Mouse (Mus musculus) gastrocnemius, postnatal 4 days (tissue): ENCODE results near the gene Pxn. TPM values are rescaled to one million over a fixed set of nuclear protein-coding genes. Genes with fewer than 3 reads are reported as not detected.
"Not testable (repeated sequence)": the region's sequence is repeated elsewhere in the genome, so short reads cannot be mapped to it uniquely, and the experiment has no call there.

Source experiments
- DNase-seq, 2 experiments: peaks; one replicate each; pipeline ENCODE4 v3.0.0; 2021 to 2022; ENCODE audit warnings: low spot score in 2 of 2, mixed read lengths in 2 of 2
- total RNA-seq, 2 experiments: library from RNA; stranded (reverse); gene quantifications; 2 replicates each; pipeline ENCODE4 v1.2.3; 2021

Pxn gene
- total RNA-seq, 2 experiments from 2014 or later: 170 to 175 TPM

DNA sequence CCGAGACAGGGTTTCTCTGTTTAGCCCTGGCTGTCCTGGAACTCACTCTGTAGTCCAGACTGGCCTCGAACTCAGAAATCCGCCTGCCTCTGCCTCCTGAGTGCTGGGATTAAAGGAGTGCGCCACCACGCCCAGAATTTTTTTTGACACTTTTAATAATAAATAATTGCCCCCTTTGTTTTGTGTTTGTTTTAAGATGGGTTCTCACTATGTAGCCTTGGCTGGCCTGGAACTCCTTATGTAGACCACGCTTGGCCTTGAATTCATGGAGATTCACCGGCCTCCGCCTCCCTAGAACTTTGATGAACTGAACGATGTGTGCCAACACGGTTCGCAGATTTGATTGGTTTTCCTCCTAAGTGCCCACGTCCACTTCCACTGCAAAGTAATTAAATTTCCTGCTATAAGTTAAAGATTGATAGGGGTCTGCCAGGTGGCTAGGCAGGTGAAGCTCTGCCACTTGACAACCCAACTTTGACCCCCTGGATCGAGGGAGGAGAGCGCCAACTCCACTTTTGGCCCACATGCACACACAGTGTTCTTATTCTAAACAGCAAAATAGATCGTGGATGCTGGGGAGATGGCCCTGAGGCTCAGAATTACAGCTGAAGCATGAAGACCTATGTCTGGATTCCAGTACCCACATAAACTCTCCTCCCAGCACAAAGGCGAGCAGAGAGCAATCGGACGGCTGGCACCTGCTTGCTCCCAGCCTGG, 20.8 kb upstream of the Pxn start:
- no peak for DNase-seq

DNA sequence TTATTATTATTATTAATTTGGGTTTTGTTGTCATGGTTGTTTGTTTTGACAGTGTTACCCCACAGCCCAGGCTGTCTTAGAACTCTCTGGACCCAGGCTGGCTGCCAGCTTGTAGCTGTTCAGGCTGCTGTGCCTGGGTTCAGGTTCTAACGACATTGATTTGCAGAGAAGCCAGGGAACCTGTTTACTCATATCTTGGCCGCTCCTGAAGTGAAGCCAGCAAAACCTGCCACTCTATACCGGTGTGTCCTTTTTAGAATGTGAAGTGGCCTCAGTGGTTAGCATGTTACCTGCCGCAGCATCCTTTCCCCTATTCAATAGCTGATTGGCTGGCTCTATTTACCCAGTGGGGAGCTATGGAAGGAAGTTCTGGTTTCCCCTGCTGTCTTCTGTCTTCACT, 19.8 kb upstream of the Pxn start:
- no peak for DNase-seq

DNA sequence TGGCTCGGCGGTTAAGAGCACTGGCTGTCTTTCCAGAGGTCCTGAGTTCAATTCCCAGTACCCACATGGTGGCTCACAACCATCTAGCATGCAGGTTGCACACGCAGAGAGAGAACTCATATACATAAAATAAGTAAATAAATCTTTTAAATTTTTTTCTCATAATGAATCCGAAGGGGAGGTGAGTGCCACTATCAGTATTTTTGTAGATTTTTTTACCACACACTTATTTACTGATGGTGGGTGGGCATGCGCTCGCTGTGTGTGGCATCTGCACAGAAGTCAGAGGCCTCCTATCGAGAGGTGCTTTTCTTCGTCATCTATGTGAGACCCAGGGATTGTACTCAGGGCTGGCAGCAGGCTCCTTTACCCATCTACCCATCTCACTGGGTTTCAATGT, 19.1 kb upstream of the Pxn start:
- no peak for DNase-seq

DNA sequence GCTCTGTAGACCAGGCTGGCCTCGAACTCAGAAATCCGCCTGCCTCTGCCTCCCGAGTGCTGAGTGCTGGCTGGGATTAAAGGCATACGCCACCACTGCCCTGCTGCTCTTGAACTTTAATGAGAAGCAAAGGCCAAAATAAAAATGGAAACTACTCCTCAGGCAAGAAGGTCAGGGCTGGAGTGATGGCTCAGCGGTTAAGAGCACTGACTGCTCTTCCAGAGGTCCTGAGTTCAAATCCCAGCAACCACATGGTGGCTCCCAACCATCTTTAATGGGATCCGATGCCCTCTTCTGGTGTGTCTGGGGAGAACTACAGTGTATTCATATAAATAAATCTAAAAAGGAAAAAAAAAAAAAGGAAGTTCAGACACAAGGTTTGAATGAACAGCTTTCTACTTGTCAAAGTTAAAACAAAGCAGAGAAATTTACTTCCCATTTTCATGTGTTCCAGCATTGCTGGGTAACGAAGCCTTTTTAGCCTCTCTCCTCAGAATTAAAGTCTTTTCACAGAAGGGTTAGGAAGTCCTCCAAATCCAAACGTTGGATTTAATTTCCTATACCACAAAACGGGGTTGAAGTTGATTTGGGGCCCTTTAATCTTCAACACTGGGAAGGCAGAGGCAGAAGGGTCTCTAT, 18.4 kb upstream of the Pxn start:
- no peak for DNase-seq

DNA sequence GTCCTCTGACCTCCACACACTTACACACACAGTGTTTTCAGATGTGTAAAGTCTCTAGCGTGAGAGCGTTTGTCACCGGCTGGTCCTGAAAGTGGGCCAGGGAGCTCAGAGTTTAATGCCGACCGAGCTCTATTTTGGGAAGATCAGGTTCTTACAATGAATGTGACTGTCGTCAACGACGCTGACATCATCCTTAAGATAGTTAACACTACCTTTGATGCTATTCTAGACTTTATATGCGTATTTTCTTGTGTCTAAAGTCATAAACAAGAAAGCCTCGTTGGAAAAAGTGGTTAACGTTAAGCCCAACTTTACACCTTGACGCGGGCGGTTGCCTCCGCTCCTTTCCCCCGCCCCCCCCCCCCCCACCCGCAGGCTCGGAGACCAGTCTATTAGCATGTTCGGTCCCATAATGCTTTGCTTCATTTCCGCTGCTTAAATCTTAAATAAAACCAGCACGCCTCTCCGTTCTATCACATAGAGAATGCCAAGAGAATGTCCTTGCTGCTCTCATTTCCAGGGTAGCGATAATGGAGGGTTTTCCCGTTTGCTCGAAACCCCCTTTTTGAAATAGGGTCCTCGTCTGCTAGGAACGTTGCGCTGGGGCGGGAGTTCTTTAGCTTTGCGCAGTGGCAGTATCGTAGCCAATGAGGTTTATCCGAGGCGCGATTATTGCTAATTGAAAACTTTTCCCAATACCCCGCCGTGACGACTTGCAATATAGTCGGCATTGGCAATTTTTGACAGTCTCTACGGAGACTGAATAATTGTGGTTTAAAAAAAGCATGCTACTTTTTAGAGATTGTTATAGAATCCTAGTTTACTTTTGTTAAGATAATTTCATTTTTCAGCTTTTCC, 17.4 kb upstream of the Pxn start:
- peak; percentile 57 to 73 for DNase-seq

DNA sequence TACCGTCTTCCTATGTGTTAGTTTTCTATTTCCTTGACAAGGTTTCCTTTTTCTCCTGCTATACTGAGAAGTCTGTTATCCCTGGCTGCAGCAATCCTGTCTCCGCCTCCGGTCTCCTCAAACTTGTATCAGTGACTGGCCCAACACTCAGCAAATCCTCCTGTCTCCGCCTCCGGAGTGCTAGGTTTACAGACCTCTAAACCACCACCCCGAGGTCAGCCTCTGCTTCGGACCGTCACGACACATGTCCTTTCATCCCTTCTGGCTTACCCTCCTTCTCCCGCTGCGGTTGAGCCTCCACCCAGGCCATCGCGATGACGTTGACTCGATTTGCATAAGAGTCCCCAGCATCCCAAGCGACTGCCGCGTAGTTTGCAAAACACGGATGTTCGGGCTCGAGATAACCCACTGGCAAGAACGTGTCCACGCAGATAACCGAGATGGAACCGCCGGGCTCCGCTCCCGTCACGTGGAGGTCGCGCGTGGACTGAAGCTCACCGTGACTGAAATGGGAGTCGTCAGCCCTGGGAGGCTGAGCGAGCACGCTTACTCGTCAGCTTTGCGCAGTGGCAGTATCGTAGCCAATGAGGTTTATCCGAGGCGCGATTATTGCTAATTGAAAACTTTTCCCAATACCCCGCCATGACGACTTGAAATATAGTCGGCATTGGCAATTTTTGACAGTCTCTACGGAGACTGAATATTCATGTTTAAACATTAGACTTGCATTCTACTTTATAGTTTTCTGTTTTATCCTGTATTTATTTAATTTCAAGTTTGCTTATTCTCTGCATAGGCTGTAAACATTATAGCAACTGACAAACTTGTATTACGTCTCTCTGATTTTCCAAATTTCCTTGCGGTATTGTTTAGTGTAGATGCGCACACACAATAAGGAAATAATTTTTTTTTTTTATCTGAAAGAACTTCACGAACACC, 16.5 kb upstream of the Pxn start:
- peak; percentile 67 to 86 for DNase-seq

DNA sequence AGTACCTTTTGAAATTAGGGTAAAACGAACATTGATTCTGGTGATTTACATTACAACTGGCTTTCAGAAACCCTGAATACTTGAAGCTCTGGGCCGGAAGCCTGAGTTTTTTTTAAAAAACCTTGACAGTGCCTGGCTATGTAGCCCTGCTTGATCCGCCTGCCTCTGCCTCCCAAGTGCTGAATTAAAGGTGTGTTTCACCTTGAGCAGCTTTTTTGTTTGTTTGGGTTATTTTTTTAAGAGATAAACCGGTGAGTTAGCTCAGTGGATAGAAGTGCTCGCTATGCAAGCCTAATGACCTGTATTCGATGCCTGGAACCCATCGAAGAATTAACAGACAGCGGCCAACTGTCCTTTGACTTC, 15.9 kb upstream of the Pxn start:
- DNase-seq: no peak

DNA sequence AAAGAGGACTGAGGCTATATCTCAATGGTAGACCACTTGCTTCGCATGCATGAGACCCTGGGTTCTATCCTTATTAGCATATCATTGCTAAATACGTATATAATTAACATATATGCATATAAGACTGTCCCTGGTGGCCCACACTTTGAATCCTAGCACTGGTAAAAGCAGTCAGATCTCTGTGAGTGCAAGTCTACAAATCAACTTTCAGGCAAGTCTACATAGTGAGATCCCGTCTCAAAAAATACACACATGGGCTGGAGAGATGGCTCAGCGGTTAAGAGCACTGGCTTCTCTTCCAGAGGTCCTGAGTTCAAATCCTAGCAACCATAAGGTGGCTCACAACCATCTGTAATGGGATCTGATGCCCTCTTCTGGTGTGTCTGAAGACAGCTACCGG, 15.4 kb upstream of the Pxn start:
- DNase-seq: no peak

DNA sequence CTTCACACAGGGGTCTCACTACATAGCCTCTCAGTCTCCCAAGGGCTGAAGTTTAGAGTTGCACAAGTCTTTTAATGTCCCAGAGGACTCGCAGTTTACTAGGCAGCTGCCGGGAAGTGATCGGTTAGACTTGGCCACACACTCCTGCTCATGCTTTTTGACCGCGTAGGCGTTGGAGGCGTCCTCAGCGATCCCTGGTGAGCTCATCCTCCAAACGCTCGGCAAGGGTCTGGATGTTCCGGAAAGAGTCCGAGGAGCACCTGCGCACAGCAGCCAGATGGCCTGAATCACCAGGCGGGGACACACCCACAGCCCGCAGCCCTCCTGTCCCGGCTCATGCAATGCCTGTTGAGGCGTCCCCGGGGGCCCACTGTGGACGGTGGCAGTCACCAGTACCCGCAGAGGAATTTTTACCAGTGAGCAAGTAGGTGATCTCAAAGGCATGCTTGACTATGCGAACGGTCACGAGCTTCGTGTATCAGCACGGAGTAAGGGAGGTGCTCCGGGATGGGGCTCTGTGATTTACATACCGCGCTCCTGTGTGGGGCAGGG, 14.6 kb upstream of the Pxn start:
- DNase-seq: peak in 1 of 2 experiments; percentile 67

DNA sequence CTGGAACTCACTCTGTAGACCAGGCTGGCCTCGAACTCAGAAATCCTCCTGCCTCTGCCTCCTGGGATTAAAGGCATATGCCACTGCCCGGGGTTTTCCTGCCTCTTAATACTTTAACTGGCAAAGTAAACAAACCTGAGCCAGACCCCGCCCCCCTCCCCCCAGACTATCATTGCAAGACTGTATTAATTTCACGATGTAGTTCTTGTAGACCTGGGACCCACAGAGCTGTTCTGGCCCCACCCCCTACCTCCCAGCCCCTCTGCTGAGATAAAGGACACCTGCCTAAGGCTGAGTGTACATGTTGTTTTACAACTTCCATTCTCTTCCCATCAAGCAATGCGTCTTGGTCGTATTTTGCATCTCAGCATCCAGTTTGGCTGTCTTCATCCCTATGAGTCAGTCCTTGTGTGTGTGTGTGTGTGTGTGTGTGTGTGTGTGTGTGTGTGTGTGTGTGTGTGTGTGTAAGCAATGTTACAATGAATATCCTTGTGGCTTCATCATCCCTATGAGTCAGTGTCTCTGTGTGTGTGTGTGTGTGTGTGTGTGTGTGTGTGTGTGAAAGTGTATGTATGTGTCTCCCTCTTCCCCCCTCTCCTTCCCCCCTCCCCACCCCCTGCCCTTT, 13.7 kb upstream of the Pxn start:
- DNase-seq: no peak

DNA sequence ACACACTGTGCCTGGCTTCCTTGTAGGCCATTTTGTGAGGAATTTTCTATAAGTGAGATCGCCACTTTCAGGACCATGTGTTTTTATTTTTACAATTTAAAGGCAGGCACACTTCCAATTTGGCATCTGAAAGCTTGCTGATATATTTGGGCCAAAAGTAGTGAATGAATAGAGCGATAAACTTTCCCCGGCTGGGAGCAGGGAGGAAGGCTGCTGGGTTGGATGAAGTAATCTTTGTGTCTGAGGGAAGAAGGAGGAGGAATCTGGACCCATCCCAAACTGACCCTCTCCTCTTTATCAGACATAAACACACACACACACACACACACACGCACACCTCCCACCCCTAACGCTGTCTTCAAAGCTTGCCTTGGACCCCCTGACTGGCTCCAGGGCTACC, 13.0 kb upstream of the Pxn start:
- no peak for DNase-seq

DNA sequence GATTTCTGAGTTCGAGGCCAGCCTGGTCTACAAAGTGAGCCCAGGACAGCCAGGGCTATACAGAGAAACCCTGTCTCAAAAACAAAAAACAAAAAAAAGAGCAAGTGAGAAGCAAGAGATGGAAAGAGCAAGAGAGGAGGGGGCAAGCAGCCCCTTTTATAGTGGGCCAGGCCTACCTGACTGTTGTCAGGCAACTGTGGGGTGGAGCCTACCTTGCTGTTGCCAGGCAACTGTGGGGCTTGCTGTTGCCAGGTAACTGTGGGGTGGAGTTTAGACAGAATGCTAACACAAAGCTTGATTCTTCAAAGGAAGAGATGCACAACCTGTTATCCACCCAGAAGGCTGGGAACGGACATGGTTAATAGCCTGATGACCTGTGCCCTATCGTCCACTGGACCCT, 10.9 kb upstream of the Pxn start:
- DNase-seq: not testable (repeated sequence)

DNA sequence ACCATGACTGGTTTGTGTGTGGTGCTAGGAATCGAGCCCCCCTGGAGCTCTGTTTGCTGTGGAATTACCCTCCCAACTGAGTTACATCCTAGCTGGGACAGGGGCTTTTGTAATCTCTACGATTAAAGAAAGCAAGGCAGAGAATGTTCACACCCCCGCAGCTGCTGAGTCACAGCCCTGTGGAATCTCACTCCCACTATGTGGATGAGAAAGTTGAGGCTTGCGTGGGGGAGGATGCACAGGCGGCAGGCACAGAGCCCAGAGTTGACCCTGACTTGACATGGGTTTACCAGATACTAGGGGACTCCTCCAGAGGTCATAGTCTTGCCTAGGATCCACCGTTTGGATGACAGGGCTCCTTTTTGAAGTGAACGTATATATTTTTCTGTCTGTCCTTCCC, 9.4 kb upstream of the Pxn start:
- DNase-seq: no peak

DNA sequence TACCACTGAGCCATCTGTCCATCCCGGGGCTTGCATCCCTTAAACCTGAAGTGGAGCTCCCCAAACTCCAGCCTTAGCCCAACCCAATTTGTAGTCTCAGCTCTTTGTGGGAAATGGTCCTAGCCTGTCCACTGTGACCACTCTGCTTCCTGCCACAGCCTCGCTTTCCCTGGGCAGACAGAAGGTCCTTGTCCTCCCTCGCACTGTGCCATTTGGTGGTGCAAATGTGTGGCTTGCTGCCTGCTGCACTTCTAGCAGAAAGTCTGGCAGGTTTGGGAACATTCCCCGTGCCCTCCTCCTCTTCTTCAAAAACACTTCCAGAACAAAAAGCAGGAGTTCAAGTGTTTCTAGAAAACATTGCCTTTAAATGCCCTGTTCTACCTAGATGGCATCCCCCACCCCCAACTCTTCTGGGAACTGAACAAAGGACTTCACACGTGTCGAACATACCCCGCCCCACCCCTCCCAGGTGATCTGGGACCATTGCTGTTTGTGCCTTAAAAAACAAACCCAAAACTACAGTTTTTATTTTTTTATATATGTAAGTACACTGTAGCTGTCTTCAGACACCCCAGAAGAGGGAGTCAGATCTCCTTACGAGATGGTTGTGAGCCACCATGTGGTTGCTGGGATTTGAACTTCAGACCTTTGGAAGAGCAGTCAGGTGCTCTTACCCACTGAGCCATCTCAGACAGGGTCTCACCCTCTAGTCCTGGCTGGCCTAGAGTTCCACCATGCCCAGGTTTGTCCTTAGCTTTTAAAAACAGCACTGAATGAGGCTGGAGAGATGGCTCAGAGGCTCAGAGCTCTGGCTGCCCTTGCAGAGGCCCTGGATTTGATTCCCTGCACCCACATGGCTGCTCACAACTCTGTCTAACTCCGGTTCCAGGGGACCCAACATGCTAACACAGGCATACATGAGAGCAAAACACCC, 7.9 kb upstream of the Pxn start:
- DNase-seq: no peak

DNA sequence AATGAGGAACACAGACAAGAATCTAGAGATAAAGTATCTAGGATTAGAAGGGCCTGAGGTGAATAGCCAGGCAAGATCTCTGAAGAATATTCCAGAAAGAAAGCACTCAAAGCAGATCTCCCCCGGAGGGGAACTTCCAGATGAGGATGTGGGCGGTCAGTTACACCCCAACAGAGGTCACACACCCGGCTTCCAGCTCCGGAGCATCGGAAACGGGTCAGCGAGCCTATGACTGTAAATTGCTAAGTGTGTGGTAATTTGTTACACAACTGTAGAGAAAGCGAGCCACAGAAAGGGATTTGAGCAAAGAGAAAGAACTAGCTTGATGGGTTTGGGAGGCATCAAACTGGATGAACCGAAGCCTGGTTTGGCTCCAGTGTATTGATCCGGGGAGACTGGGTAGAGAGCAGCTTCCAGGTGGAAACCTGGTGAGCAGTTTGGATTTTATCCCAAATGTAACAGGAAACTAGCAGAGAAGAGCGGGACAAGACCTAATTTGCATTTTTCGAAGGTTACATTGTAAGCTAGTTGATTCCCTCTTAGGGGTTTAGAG, 6.0 kb upstream of the Pxn start:
- DNase-seq: no peak

DNA sequence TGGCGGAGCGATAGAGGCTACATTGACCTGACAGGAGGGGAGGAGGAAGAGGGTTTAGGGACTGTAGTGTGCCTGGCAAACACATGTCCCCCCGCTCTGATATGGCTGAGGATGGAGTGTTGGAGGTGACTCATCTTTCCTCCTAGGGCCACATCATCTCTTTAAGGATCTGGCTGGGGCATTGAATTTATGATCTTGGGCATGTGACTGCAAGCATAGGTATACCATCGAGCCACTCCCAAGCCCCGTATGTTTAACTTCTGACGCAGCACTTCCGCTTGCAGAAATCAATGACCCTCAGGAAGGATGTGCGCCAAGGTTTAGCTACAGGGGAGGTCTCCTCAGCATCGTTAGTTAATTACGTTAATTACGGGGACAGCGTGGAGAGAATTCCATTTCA, 3.4 kb upstream of the Pxn start:
- DNase-seq: no peak

DNA sequence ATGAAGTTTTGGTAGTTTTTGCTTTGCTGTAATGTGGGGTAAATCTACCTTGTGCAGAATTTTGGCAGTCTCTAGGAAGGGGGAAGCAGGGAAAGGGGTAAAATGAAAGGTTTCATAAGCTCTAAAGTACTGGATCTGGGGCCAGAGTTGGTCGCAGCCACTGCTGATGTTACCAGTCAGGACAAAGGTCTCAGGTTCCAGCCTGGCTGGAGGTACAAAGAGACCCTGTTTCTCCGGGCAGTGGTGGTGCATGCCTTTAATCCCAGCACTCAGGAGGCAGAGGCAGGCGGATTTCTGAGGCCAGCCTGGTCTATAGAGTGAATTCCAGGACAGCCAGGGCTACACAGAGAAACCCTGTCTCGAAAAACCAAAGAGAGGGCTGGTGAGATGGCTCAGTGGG, 859 bp upstream of the Pxn start:
- not testable (repeated sequence) for DNase-seq

DNA sequence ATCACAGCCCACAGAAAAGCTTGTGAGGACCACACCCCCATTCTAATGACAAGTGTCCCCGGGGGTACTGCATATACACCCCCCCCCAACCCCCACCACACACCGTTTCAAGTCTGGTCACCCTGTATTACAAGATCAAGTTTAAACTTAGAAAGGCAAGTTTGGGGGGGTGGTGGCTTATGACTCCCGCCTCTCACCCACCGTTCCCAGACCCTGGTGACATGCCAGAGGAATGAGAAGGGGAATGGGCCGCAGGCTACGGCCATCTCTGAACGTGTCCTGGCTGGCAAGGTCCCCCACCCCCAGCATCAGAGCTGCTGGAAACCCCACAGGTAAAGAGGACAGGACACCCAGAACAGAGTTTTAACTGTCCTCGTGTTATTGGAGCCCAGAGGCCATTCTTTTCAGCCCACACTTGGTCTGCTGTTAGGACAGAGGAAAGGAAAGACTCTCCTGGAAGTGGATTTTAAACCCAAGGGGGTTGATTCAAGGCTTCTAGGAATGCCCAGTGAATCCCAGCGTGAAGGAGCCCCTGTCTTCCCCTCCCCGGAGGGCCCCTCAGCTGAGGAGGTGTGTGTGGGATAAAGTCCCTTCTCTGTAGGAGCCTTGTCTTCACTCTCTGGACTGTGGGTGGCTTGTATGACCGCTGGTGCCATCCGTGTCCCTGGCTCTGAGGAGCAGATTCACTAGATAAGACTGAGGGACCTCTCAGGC, 948 bp downstream of the Pxn start:
- no peak for DNase-seq
